Mouse (Mus musculus): Measurements from ENCODE around the gene Tagln2. TPM values are rescaled to one million over a fixed set of nuclear protein-coding genes. Genes with fewer than 3 reads are reported as not detected.

Gene Tagln2
- total and polyA plus RNA-seq, 3 experiments, result 100 to 581 (median 332) TPM

DNA sequence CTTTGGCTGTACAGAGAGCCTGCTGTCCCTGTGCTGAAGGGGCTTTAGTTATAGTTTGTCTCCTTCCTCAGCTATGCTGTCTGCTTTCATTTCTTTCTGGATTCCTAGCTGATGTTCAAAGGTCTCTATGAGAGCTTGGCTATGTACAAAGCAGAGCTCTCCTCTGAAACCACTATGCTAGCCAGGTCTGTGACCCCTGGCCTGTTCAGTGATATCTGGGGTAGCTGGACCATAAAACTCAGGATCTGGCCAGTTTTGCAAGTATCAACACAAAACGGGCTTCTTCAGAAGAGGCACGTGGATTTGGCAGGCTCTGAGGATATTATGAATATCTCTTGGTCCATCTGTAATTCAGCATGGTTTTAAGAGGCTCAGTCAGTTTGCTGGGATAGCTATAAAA is 46.9 kb upstream of the Tagln2 start:
- H3K36me3 ChIP-seq (ENCODE audit: control insufficient read depth in 1 of 2, insufficient read depth in 2 of 2, low read length in 2 of 2), result no peaks in the 10 kb centered on the region
- H3K9me3 ChIP-seq (replicated peaks; ENCODE audit: insufficient read depth, low read length), result no peaks in the 10 kb centered on the region
- H3K27ac ChIP-seq (ENCODE audit: control insufficient read depth, low read depth, low read length), result no peak overlapping the region
- H3K4me1 ChIP-seq (ENCODE audit: control insufficient read depth in 1 of 2, insufficient read depth in 2 of 2, low read length in 2 of 2), result no peaks in the 10 kb centered on the region
- H3K9ac ChIP-seq (ENCODE audit: control insufficient read depth, low read depth, low read length, poor library complexity, severe bottlenecking), result no peak overlapping the region
- no peak overlapping the region for H3K4me3 ChIP-seq (ENCODE audit: control insufficient read depth in 1 of 2, insufficient read depth in 1 of 2, low read depth in 2 of 2, low read length in 2 of 2)
- DNase-seq (ENCODE audit: low read depth, low spot score), result no peak
- TF ChIP-seq JUND (IDR thresholded peaks at IDR 0.05; ENCODE audit: low read depth, low read length), result no peak
- no peak for TF ChIP-seq CTCF (IDR thresholded peaks at IDR 0.05 in 2 of 3, conservative IDR thresholded peaks at IDR 0.05 in 1 of 3; ENCODE audit: control insufficient read depth in 1 of 3, insufficient read depth in 1 of 3, low read depth in 2 of 3, low read length in 3 of 3, poor library complexity in 1 of 3, severe bottlenecking in 1 of 3)
- no peak for TF ChIP-seq MAFK (IDR thresholded peaks at IDR 0.05; ENCODE audit: borderline replicate concordance, low read depth, low read length)
- no peak for TF ChIP-seq MYB (IDR thresholded peaks at IDR 0.05; ENCODE audit: low read depth, low read length)
- no peak for TF ChIP-seq ZMIZ1 (IDR thresholded peaks at IDR 0.05; ENCODE audit: low read depth, low read length)
- TF ChIP-seq TAL1 (IDR thresholded peaks at IDR 0.05; ENCODE audit: low read length), result no peak
- no peak for TF ChIP-seq USF1 (IDR thresholded peaks at IDR 0.05; ENCODE audit: low read depth, low read length)
- no peak for TF ChIP-seq CHD2 (IDR thresholded peaks at IDR 0.05; ENCODE audit: low read length)
- TF ChIP-seq CHD1 (IDR thresholded peaks at IDR 0.05; ENCODE audit: low read depth, low read length), result no peak
- TF ChIP-seq RAD21 (IDR thresholded peaks at IDR 0.05; ENCODE audit: low read depth, low read length), result no peak
- TF ChIP-seq POLR2A (IDR thresholded peaks at IDR 0.05; ENCODE audit: control insufficient read depth in 1 of 2, insufficient read depth in 1 of 2, low read depth in 1 of 2, low read length in 2 of 2, poor library complexity in 1 of 2), result no peak
- TF ChIP-seq POLR2AphosphoS5 (IDR thresholded peaks at IDR 0.05; ENCODE audit: borderline replicate concordance, low read depth, low read length), result no peak
- TF ChIP-seq MAZ (IDR thresholded peaks at IDR 0.05; ENCODE audit: low read depth, low read length), result no peak
- H3K27me3 ChIP-seq (ENCODE audit: control insufficient read depth in 1 of 2, insufficient read depth in 2 of 2, low read length in 2 of 2), result peaks cover 0 to 5% of the 10 kb centered on the region in 2 experiments; a peak in 2 of 4 replicates
- no peaks in the 10 kb centered on the region for H3K79me2 ChIP-seq (ENCODE audit: control insufficient read depth, insufficient read depth, low read length, poor library complexity)

DNA sequence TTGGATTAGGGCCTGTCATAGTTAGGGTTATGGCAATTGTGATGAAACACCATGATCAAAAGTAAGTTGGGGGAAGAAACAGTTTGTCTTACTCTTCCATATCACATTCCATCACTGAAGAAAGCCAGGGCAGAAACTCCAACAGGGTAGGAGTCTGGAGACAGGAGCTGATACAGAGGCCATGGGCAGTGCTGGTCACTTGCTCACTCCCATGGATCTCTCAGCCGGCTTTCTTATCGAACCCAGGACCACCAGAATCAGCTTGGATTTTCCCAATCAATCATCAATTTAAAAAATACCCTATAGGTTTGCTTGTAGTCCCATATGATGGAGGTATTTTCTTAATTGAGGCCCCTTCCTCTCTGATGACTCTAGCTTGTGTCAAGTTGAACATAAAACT is 46.0 kb upstream of the Tagln2 start:
- H3K79me2 ChIP-seq (ENCODE audit: control insufficient read depth, insufficient read depth, low read length, poor library complexity), result no peaks in the 10 kb centered on the region
- H3K27ac ChIP-seq (ENCODE audit: control insufficient read depth, low read depth, low read length), result no peak overlapping the region
- H3K4me1 ChIP-seq (ENCODE audit: control insufficient read depth in 1 of 2, insufficient read depth in 2 of 2, low read length in 2 of 2), result no peaks in the 10 kb centered on the region
- H3K27me3 ChIP-seq (ENCODE audit: control insufficient read depth in 1 of 2, insufficient read depth in 2 of 2, low read length in 2 of 2), result peaks cover 0 to 3% of the 10 kb centered on the region in 2 experiments; a peak in 2 of 4 replicates
- no peaks in the 10 kb centered on the region for H3K9me3 ChIP-seq (replicated peaks; ENCODE audit: insufficient read depth, low read length)
- TF ChIP-seq NELFE (IDR thresholded peaks at IDR 0.05; ENCODE audit: low read depth, low read length), result no peak
- no peak for TF ChIP-seq ETS1 (IDR thresholded peaks at IDR 0.05; ENCODE audit: low read depth, low read length)
- TF ChIP-seq ZKSCAN1 (IDR thresholded peaks at IDR 0.05; ENCODE audit: low read depth, low read length), result no peak
- TF ChIP-seq KAT2A (conservative IDR thresholded peaks at IDR 0.05; ENCODE audit: low read depth, low read length), result no peak
- TF ChIP-seq TCF12 (IDR thresholded peaks at IDR 0.05; ENCODE audit: low read depth, low read length), result no peak
- no peak for TF ChIP-seq USF1 (IDR thresholded peaks at IDR 0.05; ENCODE audit: low read depth, low read length)
- H3K9ac ChIP-seq (ENCODE audit: control insufficient read depth, low read depth, low read length, poor library complexity, severe bottlenecking), result no peak overlapping the region
- no peak for DNase-seq (ENCODE audit: low read depth, low spot score)
- H3K4me3 ChIP-seq (ENCODE audit: control insufficient read depth in 1 of 2, insufficient read depth in 1 of 2, low read depth in 2 of 2, low read length in 2 of 2), result no peak overlapping the region
- no peaks in the 10 kb centered on the region for H3K36me3 ChIP-seq (ENCODE audit: control insufficient read depth in 1 of 2, insufficient read depth in 2 of 2, low read length in 2 of 2)

Measured in MEL (cell line).